Mouse (Mus musculus) erythroid progenitor cell, adult 5-6 weeks (primary cell): ENCODE results near the gene Adgb. TPM values are rescaled to one million over a fixed set of nuclear protein-coding genes. Genes with fewer than 3 reads are reported as not detected.

ENCODE experiments used
- total RNA-seq, 2 experiments: library from RNA; stranded (forward) in 1 of 2; stranded (reverse) in 1 of 2; fragments of 150-400 nt in 1 of 2; fragments of 186-747, 209-891 nt in 1 of 2; gene quantifications; 2 replicates each; pipeline versions ENCODE4 v1.2.3 to v1.2.4; 2015 to 2017; ENCODE audit warnings: low replicate concordance in 2 of 2

Adgb gene
- total RNA-seq, 2 experiments from 2014 or later = not detected

Other genes starting within 250 kb of the Adgb start
- 11.2 and 22.2 TPM in 2 replicates for gene Rab32, start 85.9 kb upstream of the Adgb start, total RNA-seq (2015; ENCODE audit: low replicate concordance)
- gene Rab32, start 85.9 kb upstream of the Adgb start, total RNA-seq (2017; ENCODE audit: low replicate concordance) = 9.8 and 10.3 TPM in 2 replicates
- not detected in 2 replicates for gene Gm10944, start 209.0 kb upstream of the Adgb start, total RNA-seq (2015; ENCODE audit: low replicate concordance)
- not detected in 2 replicates for gene Gm10944, start 209.0 kb upstream of the Adgb start, total RNA-seq (2017; ENCODE audit: low replicate concordance)